Mouse (Mus musculus): Measurements from ENCODE around the gene Kalrn. TPM values are rescaled to one million over a fixed set of nuclear protein-coding genes. Genes with fewer than 3 reads are reported as not detected.
"Not testable (repeated sequence)": the region's sequence is repeated elsewhere in the genome, so short reads cannot be mapped to it uniquely, and the experiment has no call there.

Kalrn gene
- total RNA-seq, 2 experiments from 2014 or later = 431 to 495 TPM

DNA sequence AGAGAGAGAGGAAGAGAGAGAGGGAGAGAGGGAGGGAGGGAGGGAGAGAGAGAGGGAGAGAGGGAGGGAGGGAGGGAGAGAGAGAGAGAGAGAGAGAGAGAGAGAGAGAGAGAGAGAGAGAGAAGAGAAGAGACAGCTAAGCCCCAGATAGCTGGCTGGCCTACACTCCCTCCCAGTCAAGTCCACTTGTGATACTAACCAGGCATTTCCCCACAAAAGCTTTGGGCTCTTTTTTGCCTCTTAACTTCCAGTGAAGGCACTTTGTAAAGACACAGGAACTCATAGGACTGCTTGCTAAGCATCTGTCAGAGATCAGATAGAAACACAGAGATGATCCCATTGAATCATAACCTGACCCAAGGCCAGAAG lies 492.0 kb downstream of the Kalrn start:
- DNase-seq (ENCODE audit: low spot score in 2 of 2) = not testable (repeated sequence)
- intact Hi-C loops (cut with DNase I) = loop anchor here (5.0 kb wide), 1 partner anchor 34 kb away; no protein-coding TSS in a partner anchor

DNA sequence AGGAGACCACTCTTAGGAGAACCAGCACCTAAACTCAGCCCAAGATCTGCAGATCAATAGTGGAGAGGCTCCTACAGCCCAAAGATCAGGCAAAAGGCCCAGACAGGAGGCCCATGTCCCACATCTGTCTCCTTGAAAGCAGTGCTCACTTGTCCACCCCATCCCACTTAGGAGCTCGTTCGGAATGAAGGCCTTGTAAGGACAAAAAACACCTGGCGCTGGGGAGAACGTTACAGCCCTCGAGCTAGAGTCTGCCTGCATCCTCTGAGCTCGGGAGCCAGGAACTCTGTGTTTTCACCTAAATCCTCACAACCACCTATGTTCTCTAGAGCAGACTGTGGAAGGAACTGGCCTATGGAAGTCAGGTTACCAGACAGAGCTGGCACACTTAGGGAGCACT lies 492.5 kb downstream of the Kalrn start:
- no peak for DNase-seq (ENCODE audit: low spot score in 2 of 2)
- intact Hi-C loops (cut with DNase I) = loop anchor here (5.0 kb wide), 1 partner anchor 34 kb away; no protein-coding TSS in a partner anchor

- no peak for DNase-seq (ENCODE audit: low spot score in 2 of 2)
- intact Hi-C loops (cut with DNase I) = no loop called here
Measured at GRCm38 (mm10) chr16:34079511-34079910, 493.8 kb downstream of the Kalrn start.

DNA sequence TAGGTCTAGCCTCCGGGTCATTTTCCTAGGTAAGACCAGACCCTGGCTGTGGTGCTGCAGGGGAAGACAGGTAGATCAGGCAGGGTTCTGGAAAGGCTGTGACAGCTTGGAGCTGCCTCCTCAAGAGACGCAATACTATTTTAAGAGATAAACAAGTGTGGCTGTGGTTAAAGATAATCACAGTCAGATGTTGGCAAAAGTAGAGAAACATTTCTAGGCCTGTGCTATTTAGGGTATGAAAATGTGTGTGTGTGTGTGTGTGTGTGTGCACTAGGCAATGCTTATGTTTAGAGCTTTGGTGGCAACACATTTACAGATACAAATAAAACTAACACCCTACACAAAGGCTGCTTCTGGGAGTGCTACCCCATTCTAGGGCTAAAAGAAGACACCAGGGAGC lies 494.6 kb downstream of the Kalrn start:
- intact Hi-C loops (cut with DNase I) = no loop called here
- peak; percentile 54 to 93 for DNase-seq (ENCODE audit: low spot score in 2 of 2)

DNA sequence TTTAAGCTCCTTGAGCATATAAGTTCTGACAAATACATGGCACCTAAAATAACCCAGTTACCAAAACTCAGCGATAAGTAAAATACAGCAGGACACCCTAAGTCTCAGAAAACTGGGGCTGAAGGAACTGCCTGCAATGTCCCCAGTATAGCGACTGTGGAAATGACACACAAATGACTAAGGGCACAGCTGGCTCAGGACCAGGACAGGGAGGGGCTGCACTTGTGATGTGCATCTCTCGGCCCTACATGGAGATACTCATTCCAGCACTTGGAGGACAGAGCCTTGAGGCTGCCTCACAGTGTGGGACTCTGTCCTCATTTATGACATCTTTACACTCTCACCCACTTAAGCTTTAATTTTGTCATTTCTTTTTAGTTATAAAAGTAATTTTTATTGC lies 497.2 kb downstream of the Kalrn start:
- intact Hi-C loops (cut with DNase I) = no loop called here
- peak in 1 of 2 experiments; percentile 22 for DNase-seq (ENCODE audit: low spot score in 2 of 2)

DNA sequence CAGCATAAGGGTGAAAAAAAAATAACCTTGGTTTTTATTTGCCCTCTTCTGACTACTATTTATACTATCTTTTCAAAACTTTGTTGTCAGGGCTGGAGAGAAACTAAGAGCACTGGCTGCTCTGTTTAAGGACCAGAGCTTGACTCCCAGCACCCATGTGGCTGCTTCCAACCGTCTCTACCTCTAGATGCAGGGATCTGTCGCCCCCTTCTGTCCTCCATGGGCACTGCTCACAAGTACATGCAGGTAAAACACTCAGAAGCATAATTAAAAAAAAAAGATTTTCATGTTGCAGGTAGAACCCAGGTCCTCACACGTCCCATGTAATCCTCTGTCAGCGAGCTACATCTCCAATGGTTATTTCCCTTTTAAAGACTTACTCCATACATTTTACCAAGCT lies 499.4 kb downstream of the Kalrn start:
- intact Hi-C loops (cut with DNase I) = no loop called here
- no peak for DNase-seq (ENCODE audit: low spot score in 2 of 2)

DNA sequence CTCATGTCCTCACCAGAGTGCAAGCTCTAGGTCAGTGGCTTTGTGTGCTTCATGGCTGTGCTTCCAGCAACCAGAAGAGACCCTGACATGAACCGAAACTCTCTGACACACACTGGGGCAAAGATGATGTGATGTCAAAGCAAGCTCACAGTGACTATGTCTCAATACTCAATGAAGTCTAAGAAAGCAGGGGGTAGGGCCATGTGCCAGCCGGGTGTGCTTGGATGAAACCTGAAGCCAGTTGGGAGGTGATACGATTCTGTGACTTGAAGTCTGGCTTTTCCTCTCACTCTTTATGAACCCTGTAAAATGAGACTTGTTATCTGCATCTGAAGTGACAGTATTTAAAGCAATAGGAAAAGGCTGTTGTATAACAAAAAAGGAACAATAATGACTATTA lies 501.2 kb downstream of the Kalrn start:
- intact Hi-C loops (cut with DNase I) = no loop called here

DNA sequence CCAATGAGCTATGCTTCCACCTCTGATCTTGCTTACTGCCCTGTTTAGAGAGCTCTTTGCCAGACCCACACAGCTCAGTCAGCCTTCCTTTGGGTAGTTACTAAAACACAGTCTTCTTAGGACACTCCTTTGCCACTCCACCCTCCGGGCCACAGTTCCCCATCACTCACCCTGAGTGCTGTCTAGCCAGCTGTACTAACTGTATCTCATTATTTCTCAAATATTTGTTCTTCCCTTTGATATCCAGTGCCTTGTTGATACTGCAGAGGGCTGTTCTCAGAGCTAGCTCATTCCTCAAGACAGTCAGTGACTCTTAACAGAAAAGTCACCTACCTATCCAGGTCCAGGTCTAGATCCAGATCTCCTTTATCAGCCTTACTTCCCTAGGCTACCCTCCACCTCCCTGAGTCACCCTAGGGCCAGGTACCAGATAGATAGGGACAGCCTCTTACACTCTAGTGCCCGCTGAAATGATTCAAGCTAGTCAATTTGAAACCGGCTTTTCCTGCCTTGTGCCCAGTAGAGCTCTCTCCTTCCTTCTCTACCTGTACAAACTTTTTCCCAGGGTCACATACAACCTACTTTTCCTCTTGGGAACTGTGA lies 502.0 kb downstream of the Kalrn start:
- no peak for DNase-seq (ENCODE audit: low spot score in 2 of 2)
- intact Hi-C loops (cut with DNase I) = no loop called here

More for the DNA sequence above, 501.2 kb downstream of the Kalrn start:
- no peak for DNase-seq (ENCODE audit: low spot score in 2 of 2)

- no peak for DNase-seq (ENCODE audit: low spot score in 2 of 2)
- intact Hi-C loops (cut with DNase I) = no loop called here
Measured at GRCm38 (mm10) chr16:34069481-34069880, 503.9 kb downstream of the Kalrn start.

GRCm38 (mm10) chr16:34066922-34067321 lies 506.4 kb downstream of the Kalrn start:
- intact Hi-C loops (cut with DNase I) = no loop called here
- no peak for DNase-seq (ENCODE audit: low spot score in 2 of 2)

DNA sequence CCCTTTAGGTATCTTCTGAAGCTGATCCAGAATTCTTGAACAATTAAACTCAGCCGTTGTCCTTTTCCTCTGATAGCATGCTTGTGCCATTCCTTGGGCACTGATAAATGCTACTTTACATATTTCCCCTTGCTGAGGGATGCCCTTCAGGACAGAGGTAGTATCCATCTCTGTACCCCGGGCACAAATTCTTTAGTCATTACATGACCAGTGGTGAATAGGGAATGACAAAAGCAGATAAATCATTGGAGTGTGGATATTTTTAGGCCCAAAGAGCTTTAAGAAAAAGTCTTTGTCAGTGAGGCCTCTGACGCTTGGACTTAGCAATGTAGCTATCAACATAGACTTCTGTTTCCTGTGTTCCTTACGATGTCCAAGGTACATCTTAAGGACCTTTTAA lies 507.0 kb downstream of the Kalrn start:
- intact Hi-C loops (cut with DNase I) = no loop called here
- no peak for DNase-seq (ENCODE audit: low spot score in 2 of 2)

DNA sequence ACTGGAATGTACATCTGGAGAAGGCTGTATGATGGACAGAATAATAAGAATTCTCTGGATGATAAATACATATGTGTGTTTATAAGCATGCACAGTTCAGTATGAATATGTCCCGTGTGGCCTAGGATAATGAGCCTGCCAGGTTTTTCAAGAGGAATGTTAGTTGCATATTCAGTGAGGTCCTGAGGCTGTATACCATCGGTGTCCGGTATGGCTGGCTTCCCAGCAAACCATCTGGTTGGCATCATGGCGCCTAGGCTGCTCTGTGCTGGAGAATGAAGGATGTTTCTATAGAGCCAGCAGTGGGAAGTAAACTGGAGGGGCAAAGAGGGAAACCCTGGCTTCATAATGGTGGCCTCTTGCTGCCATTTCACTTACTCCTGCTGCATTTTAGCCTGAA lies 510.0 kb downstream of the Kalrn start:
- intact Hi-C loops (cut with DNase I) = no loop called here
- no peak for DNase-seq (ENCODE audit: low spot score in 2 of 2)

- intact Hi-C loops (cut with DNase I) = no loop called here
- DNase-seq (ENCODE audit: low spot score in 2 of 2) = no peak
Measured at GRCm38 (mm10) chr16:34061661-34062060, 511.7 kb downstream of the Kalrn start.

- no peak for DNase-seq (ENCODE audit: low spot score in 2 of 2)
- intact Hi-C loops (cut with DNase I) = no loop called here
Measured at GRCm38 (mm10) chr16:34058611-34059010, 514.7 kb downstream of the Kalrn start.

- intact Hi-C loops (cut with DNase I) = no loop called here
- DNase-seq (ENCODE audit: low spot score in 2 of 2) = no peak
Measured at GRCm38 (mm10) chr16:34057464-34057863, 515.9 kb downstream of the Kalrn start.

- no peak for DNase-seq (ENCODE audit: low spot score in 2 of 2)
- intact Hi-C loops (cut with DNase I) = no loop called here
Measured at GRCm38 (mm10) chr16:34056418-34057111, 516.8 kb downstream of the Kalrn start.

GRCm38 (mm10) chr16:34050090-34050489 lies 523.2 kb downstream of the Kalrn start:
- DNase-seq (ENCODE audit: low spot score in 2 of 2) = no peak
- intact Hi-C loops (cut with DNase I) = no loop called here

GRCm38 (mm10) chr16:34049361-34049760 lies 524.0 kb downstream of the Kalrn start:
- intact Hi-C loops (cut with DNase I) = loop anchor here (5.0 kb wide), 1 partner anchor 33 kb away; no protein-coding TSS in a partner anchor
- DNase-seq (ENCODE audit: low spot score in 2 of 2) = no peak

- intact Hi-C loops (cut with DNase I) = loop anchor here (5.0 kb wide), 1 partner anchor 34 kb away; no protein-coding TSS in a partner anchor
- DNase-seq (ENCODE audit: low spot score in 2 of 2) = no peak
Measured at GRCm38 (mm10) chr16:34048232-34048631, 525.1 kb downstream of the Kalrn start.

DNA sequence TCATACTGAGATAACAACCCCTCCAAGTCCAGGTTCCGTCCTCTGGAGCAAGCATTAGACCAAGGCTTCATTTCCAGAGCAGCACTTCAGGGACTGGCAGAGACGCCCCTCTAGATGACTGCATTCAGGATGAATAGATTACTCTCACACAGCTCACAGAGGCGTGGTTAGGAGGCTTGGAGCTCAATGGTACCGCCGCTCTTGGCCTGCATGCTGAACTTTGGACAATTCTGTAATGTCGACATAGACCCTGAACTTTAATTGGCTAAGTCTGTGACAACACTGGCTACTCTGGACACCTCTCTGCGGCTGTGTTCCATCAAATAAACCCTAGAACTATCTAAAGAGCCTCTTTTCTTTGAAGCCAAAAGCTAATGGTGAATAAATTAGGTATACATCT lies 525.8 kb downstream of the Kalrn start:
- DNase-seq (ENCODE audit: low spot score in 2 of 2) = no peak
- intact Hi-C loops (cut with DNase I) = loop anchor here (5.0 kb wide), 1 partner anchor 35 kb away; no protein-coding TSS in a partner anchor

DNA sequence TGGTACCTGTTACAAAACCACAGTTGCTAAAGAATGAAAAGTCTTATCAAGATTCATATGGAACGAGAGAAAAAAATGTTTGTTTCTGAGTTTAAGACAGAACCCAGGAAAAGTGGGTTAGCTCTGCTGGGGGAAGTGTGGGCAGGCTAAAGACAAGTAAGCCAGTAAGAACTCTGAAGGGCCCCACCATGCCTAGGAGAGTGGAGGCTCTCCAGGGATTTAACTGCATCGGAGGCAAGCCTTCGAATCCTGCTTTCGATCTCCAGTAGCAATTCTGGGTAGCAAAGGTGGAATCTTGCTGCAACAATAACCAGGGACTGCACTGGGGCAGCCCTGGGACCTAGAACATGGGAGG lies 526.3 kb downstream of the Kalrn start:
- intact Hi-C loops (cut with DNase I) = loop anchor here (5.0 kb wide), 1 partner anchor 35 kb away; no protein-coding TSS in a partner anchor
- no peak for DNase-seq (ENCODE audit: low spot score in 2 of 2)

Measured in left cerebral cortex, postnatal 14 days (tissue).